ENCODE assay signal across 1 mouse cellular context in genomic region chr10:111476301-111476700, GRCm38 (mm10).
TF ChIP-seq lines count a peak whose summit lies in the region.

No protein-coding gene starts in this region.

TF ChIP-seq in CH12.LX, 34 proteins besides CTCF, POLR2A, EP300 and RAD21 (continued from another document):
- TF ChIP-seq JUN (IDR thresholded peaks at IDR 0.05; ENCODE audit: insufficient read depth, low read depth, low read length) (no peak), MAFK (IDR thresholded peaks at IDR 0.05; ENCODE audit: insufficient replicate concordance, low read length) (no peak), MAZ (IDR thresholded peaks at IDR 0.05; ENCODE audit: low read depth, low read length) (no peak)
